ENCODE assay signal across 15 mouse cellular contexts in genomic region chr2:126940314-126940866, GRCm38 (mm10).
"Had no signal": no experiment of that assay in that cellular context is flagged by ENCODE, and none has a peak within 500 bp of the region (broad histone marks: within the 10 kb centered on the region; RNA-seq: fewer than 3 reads in every experiment).

No protein-coding gene starts in this region.

- H3K9me3 ChIP-seq: limb, embryonic 10.5 days; limb, embryonic 13.5 days; megakaryocyte, embryonic 14.5 days had no signal

- H3K4me2 ChIP-seq: limb, embryonic 13.5 days; lung, embryonic 14.5 days; midbrain, embryonic 11.5 days had no signal

- DNase-seq: kidney, adult 18-20 months; kidney, adult 9 months; kidney, postnatal 14 days; kidney, postnatal 4 days; layer of hippocampus, adult 9-11 months; lung, embryonic 14.5 days; midbrain, embryonic 14.5 days; thymus, postnatal 36 days had no signal

- H3K27me3 ChIP-seq: limb, embryonic 13.5 days; megakaryocyte, embryonic 14.5 days had no signal

- H3K4me3 ChIP-seq: limb, embryonic 10.5 days; limb, embryonic 13.5 days; megakaryocyte, embryonic 14.5 days had no signal

- ATAC-seq: intestine, embryonic 16.5 days; lung, postnatal 0 days had no signal

- H3K4me1 ChIP-seq: limb, embryonic 10.5 days; limb, embryonic 13.5 days had no signal

- H3K27ac ChIP-seq: limb, embryonic 10.5 days; limb, embryonic 13.5 days; macrophage had no signal

- H3K36me3 ChIP-seq: limb, embryonic 10.5 days; limb, embryonic 13.5 days had no signal

- H3K9ac ChIP-seq: limb, embryonic 13.5 days; lung, embryonic 14.5 days had no signal
